Mouse (Mus musculus) kidney, postnatal 14 days (tissue): ENCODE results near the gene Camk1d.

Source experiments
- DNase-seq: peaks from one replicate; pipeline ENCODE4 v3.0.0; 2022; ENCODE audit warnings: mixed read lengths

Camk1d gene

DNA sequence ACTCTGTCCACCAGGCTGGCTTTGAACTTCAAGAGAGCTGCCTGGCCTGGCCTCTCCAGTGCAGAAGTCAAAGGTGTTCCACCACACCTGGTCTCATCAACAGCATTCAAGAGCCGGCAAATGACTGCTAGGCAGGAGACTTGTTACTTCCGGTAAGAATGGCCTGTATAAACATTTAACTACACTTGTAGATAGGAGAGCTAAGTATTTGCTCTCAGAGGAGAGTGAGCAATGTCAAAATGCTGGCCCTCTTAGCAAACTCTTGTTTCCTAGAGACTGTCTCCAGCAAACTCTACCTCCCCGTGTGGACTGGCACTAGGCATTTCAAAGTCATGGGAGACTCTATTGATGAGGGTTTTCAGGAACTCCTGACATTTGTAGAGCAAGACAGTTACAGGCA, 56.3 kb downstream of the Camk1d start:
- DNase-seq: no peak

DNA sequence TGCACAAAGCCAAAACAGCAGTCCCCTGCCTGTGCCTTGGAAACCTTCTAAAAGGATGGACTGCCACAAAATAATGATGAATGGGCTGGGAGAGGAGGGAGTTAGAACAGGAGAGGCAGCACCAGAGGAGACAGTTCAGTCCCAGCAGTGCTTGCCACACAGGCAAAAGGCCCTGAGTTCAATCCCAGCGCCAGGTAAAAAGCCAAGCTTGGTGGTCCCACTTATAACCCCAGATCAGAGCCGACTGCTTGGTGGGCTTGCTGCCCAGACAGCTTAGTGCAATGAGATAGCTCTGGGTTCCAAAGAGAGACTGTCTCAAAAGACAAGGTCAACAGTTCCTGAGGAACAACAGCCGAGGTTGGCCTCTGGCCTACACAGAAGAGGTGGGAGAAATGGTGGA, 58.0 kb downstream of the Camk1d start:
- DNase-seq: no peak

GRCm38 (mm10) chr2:5652071-5652470, 62.2 kb downstream of the Camk1d start:
- no peak for DNase-seq

DNA sequence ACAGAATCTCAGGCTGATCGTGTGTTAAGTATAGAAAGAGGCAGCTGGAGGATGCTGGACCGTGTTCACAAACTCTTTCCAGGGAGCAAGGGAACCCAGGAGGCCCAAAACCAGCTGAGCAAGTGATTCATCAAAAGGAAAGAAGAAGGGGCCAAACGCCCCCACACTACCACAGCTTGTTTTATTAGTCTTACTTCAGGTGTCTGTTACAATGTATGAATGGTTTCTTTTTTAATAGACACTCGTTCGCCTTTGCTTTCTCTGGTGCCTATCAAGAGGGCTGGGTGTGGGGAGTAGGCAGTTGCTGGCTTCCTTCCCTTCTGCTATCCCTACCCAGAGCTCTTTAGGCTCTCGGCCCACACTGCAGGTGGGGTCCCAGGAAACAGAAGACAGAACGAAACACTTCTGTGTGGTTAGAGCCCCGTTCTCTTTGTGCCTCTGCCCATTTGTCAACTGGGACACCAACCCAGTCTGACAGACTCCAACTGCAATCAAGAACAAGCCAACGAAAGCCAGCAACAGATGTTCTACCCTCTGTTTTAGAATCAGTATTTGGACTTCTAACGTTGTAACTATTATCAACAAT, 62.9 kb downstream of the Camk1d start:
- DNase-seq: no peak

GRCm38 (mm10) chr2:5649226-5649625, 65.1 kb downstream of the Camk1d start:
- DNase-seq: no peak

- DNase-seq: no peak
Measured at GRCm38 (mm10) chr2:5648764-5649163, 65.6 kb downstream of the Camk1d start.

DNA sequence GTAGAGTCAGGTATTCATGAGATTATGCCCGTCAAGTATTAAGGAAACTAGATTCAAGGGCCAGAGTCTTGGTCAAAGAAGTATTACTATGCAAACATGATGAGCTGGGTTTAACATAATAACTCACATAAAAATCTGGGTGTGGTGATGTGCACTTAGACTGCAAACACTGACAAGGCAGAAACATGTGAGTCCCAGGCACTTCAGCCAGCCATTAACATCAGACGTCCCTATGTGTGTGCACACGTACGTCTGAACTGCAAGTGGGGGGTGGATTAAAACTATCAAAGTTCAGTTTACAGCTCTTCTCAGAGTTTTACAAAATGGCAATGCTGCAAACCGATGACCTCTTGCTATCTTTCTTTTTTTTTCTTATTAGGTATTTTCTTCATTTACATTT, 68.0 kb downstream of the Camk1d start:
- no peak for DNase-seq

GRCm38 (mm10) chr2:5645584-5645983, 68.7 kb downstream of the Camk1d start:
- DNase-seq: no peak

DNA sequence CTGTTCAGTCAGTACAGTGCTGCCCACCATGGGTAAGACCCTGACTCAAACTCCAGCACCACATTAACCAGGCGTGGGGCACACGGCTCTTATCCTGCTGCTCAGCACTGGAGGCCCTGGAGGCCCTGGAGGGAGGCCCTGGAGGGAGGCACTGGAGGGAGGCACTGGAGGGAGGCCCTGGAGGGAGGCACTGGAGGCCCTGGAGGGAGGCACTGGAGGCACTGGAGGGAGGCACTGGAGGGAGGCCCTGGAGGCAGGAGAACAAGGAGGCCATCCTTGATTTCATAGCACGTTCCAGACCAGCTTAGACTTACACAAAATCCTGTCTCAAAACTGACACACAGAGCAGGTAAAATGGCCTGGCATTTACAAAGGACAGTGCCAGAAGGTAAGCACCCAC, 70.4 kb downstream of the Camk1d start:
- DNase-seq: no peak

GRCm38 (mm10) chr2:5643226-5643625, 71.1 kb downstream of the Camk1d start:
- DNase-seq: no peak

DNA sequence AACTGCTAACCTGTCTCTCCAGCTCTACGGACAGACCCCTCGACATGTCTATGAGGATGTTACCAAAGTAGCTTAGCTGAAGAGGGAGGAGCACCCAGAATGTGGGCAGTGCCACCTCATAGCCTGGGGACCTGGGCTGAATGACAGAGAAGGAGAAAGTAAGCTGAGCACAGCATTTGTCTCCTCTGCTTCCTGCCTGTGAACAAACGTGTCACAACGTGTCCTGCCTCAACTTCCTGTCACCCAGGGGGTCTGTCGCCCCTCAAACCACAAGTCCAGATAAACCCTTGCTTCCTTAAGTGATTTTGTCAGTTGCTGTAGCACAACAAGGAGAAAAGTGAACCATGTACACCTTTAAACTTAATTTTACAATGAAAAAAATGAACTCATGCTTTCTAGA, 71.7 kb downstream of the Camk1d start:
- DNase-seq: no peak

GRCm38 (mm10) chr2:5641678-5642077, 72.6 kb downstream of the Camk1d start:
- DNase-seq: no peak

GRCm38 (mm10) chr2:5640586-5640985, 73.7 kb downstream of the Camk1d start:
- DNase-seq: no peak

DNA sequence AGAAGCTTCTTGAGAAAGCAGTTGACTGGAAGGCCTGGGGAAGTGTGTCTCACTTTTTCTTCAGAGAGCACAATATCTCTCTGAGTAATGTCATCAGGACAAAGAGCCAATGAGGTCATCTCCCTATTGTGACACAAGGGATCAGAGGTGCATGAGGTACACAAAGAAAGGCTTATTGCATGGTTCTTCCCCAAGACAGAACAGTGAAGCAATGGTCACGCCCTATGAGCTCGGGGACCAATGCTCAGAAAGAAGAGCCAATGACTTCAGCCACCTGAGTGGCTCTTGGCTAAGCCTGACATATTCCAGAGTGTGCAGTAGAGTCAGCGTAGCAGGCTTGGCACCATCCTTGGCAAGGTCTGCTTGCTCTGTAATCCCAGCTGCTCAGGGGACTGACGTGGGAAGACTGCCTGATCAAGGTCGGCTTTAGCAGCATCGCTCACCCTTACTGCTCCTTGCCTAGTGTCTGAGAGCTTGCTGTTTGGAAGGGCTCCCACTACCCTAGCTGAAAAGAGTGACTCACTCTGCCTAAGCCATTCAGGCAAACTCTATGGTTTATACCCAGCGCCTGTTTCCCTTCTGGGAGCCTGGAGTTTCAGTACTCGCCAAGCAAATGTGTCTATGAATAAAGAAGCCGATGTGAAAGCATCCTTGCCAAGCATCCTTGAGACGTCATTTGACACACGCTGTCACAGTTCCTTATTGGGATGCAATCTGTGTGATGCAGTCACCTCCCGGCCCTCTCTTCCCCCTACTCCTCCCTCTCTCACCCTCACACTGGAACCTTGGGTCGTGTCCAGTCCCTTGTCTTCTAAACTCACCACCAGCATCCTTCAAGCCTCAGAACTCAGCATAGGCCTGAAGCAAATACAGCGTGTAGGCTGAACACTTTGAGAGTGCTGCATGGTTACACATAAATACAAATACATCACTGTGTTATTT, 77.2 kb downstream of the Camk1d start:
- no peak for DNase-seq

- peak; percentile 36 for DNase-seq
Measured at GRCm38 (mm10) chr2:5632355-5632684, 82.0 kb downstream of the Camk1d start.

- DNase-seq: peak; percentile 30
Measured at GRCm38 (mm10) chr2:5631676-5632354, 82.5 kb downstream of the Camk1d start.

DNA sequence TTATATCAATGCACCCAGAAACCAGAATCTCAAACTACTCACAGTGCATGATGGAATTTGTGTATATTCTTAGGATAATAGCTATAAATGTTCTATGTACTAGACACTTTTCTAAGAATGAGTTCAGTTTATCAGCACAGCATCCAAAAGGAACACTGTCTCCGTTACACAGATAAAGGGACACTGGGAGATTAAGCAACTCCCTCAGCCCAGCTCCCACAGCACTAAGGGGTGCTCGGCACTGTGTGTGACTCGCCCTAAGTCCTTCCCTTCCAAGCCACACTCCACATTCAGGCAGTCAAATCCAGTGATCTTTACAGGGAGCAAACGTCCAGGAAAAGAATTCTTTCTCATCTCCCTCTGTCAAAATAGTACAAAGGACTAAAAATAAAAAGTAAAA, 83.6 kb downstream of the Camk1d start:
- no peak for DNase-seq

GRCm38 (mm10) chr2:5624379-5624778, 89.9 kb downstream of the Camk1d start:
- DNase-seq: no peak

GRCm38 (mm10) chr2:5618361-5618896, 95.9 kb downstream of the Camk1d start:
- no peak for DNase-seq

DNA sequence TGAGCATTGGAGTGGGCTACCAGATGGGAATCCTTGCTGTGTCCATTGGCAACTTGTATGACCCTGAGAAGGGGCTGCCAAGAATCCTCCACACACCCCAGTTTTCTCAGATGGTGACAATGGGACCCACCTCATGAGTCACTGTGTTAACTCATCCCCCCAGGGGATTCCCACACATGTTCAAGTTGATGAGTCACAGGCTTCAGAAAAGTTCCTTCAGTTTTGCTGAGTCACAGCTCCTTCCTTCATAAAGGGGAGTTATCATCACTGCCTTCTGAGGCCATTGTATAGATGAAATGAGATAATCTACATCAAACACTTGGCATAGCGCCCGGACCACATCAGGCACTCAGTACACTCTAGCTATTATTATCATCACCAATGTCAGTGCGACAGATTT, 99.4 kb downstream of the Camk1d start:
- DNase-seq: no peak

GRCm38 (mm10) chr2:5614308-5614705, 100.0 kb downstream of the Camk1d start:
- no peak for DNase-seq

GRCm38 (mm10) chr2:5613651-5614307, 100.5 kb downstream of the Camk1d start:
- peak; percentile 47 for DNase-seq

- no peak for DNase-seq
Measured at GRCm38 (mm10) chr2:5611601-5612000, 102.7 kb downstream of the Camk1d start.
